Mouse (Mus musculus) lung, postnatal 0 days (tissue): ENCODE results near the gene Arhgef11. TPM values are rescaled to one million over a fixed set of nuclear protein-coding genes. Genes with fewer than 3 reads are reported as not detected.

Experiments used
- ATAC-seq: fragments of 200-750 bp; cut with Nextera tagmentation; 2 replicates; pipeline ENCODE4 v1.8.0; 2017; ENCODE audit warnings: moderate library complexity
- DNase-seq: peaks from one replicate; pipeline ENCODE4 v3.0.0-alpha.2; 2016; ENCODE audit warnings: low spot score
- H3K27ac ChIP-seq: fragments of 300-500 bp; sonication (generic); 2 replicates; pipeline ENCODE4 v1.5.1; 2014; ENCODE audit warnings: antibody characterized with exemption, mild to moderate bottlenecking, low read length, mixed read lengths
- H3K27me3 ChIP-seq: fragments of 300-500 bp; sonication (generic); replicated peaks from 2 replicates; pipeline ENCODE4 v1.6.1; 2014; ENCODE audit warnings: low read length, mixed read lengths; ENCODE audit not compliant: insufficient read depth
- H3K36me3 ChIP-seq: fragments of 300-500 bp; sonication (generic); 2 replicates; pipeline ENCODE4 v1.6.1; 2014; ENCODE audit warnings: low read length, mixed read lengths; ENCODE audit not compliant: insufficient read depth
- H3K4me1 ChIP-seq: fragments of 300-500 bp; sonication (generic); 2 replicates; pipeline ENCODE4 v1.6.1; 2014; ENCODE audit warnings: antibody characterized with exemption, low read depth, low read length, mixed read lengths; ENCODE audit not compliant: insufficient read depth
- H3K4me2 ChIP-seq: fragments of 300-500 bp; sonication (generic); replicated peaks from 2 replicates; pipeline ENCODE4 v1.6.1; 2014; ENCODE audit warnings: low read depth, mild to moderate bottlenecking, low read length, moderate library complexity, mixed read lengths
- H3K4me3 ChIP-seq: fragments of 300-500 bp; sonication (generic); 2 replicates; pipeline ENCODE4 v1.5.1; 2014; ENCODE audit warnings: low read depth, low read length
- H3K9ac ChIP-seq: fragments of 300-500 bp; sonication (generic); replicated peaks from 2 replicates; pipeline ENCODE4 v1.6.1; 2014; ENCODE audit warnings: low read depth, mild to moderate bottlenecking
- H3K9me3 ChIP-seq: fragments of 300-500 bp; sonication (generic); 2 replicates; pipeline ENCODE4 v1.6.1; 2016; ENCODE audit warnings: low read length, mixed read lengths
- CTCF ChIP-seq: IDR thresholded peaks from 2 replicates; pipeline ENCODE4 v1.5.1; 2016; ENCODE audit warnings: antibody characterized with exemption, mild to moderate bottlenecking
- EP300 ChIP-seq: IDR thresholded peaks from 2 replicates; pipeline ENCODE4 v1.6.1; 2016; ENCODE audit warnings: antibody characterized with exemption, mild to moderate bottlenecking, control low read depth
- WGBS: fragments of 180-500 bp; shearing (Covaris S2); extraction: QIAGEN DNeasy Blood & Tissue Kit; methylation state at CpG from one replicate; pipeline ENCODE4 v1.1.7; 2014; 5-methylcytosine and 5-hydroxymethylcytosine counted together
- polyA plus RNA-seq: library from polyadenylated mRNA; unstranded; fragments of >200 nt; fragmentation: Nextera tagmentation; extraction: Ambion mirVana; gene quantifications from 2 replicates; pipeline ENCODE4 v1.2.1, GENCODE M21; 2015

Arhgef11 gene
- polyA plus RNA-seq, 1 experiment from 2014 or later: 9.8 TPM

GRCm38 (mm10) chr3:87616354-87616753 is 1.0 kb upstream of the Arhgef11 start:
- DNase-seq: peak; percentile 70
- peak overlapping the region; percentile 93 for H3K27ac ChIP-seq
- peak; percentile 43 for ATAC-seq
- no peaks in the 10 kb centered on the region for H3K36me3 ChIP-seq
- no peaks in the 10 kb centered on the region for H3K27me3 ChIP-seq
- H3K4me3 ChIP-seq: peak overlapping the region; percentile 73; the same call in 1 of the 2 replicates
- no peak overlapping the region for H3K9ac ChIP-seq
- H3K4me2 ChIP-seq: peak overlapping the region; percentile 71; the same call in 1 of the 2 replicates
- WGBS: 50% methylated on average over 4 of the region's 4 CpGs
- H3K9me3 ChIP-seq: no peaks in the 10 kb centered on the region
- H3K4me1 ChIP-seq: peaks cover 27% of the 10 kb centered on the region
- no peak for TF ChIP-seq EP300
- peak; percentile 23 for TF ChIP-seq CTCF

GRCm38 (mm10) chr3:87617811-87618130 is 412 bp downstream of the Arhgef11 start:
- DNase-seq (no peak), ATAC-seq (no peak)
- Histone ChIP-seq H3K27me3 (no peaks in the 10 kb centered on the region), H3K36me3 (no peaks in the 10 kb centered on the region), H3K4me1 (peaks cover 27% of the 10 kb centered on the region), H3K4me3 (peak overlapping the region; percentile 73), H3K9me3 (no peaks in the 10 kb centered on the region), H3K9ac (peak overlapping the region; percentile 91), H3K4me2 (peak overlapping the region; percentile 71), H3K27ac (peak overlapping the region; percentile 93)
- TF ChIP-seq CTCF (no peak), EP300 (no peak)
- 2% methylated on average over 6 of the region's 6 CpGs for WGBS

- peak overlapping the region; percentile 93 for H3K27ac ChIP-seq
- no peak for TF ChIP-seq CTCF
- no peak for TF ChIP-seq EP300
- WGBS: 0% methylated on average over 3 of the region's 3 CpGs
These were observed 881 bp downstream of the Arhgef11 start for GRCm38 (mm10) chr3:87618240-87618639.

DNA sequence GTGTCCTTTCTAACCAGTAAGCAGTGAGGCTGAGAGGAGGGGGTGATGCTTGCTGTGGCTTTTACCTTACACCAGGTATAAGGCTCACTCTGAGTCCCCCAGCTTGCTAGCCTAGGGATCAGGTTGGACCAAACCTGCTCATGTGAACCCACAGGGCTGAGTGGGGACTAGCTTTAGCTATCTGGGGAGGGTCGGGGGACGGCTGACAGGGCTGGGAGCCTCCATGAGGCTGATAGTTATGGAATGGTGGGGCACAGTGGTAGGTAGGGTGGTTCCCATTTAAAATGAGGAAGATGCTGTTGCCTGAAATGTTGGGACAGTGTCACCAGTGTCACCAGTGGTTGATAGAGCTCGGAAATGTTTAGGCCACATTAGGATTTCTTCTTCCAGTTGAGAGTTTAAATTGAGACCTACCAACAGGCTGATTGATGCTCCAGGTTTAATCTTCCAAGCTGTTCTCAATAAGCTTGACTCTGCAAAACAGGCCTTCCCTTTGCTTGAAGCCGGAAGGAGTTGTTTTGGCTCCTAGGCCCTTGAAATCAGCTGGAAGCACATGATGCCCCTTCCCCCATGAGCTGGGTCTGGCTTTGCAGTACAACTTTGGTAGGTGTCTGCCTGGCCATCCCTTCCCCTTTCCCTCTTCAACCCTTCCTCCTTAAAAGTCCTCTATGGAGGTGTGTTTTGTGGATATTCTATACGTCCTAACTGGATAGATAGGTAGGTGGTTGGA is 1.8 kb downstream of the Arhgef11 start:
- ATAC-seq (no peak), DNase-seq (no peak)
- Histone ChIP-seq H3K9ac (peak overlapping the region; percentile 91), H3K36me3 (no peaks in the 10 kb centered on the region), H3K27me3 (no peaks in the 10 kb centered on the region), H3K4me3 (peak overlapping the region; percentile 73), H3K4me2 (peak overlapping the region; percentile 71), H3K9me3 (no peaks in the 10 kb centered on the region), H3K27ac (no peak overlapping the region), H3K4me1 (peaks cover 27% of the 10 kb centered on the region)
- WGBS: 16% methylated on average over 5 of the region's 5 CpGs
- TF ChIP-seq CTCF: no peak
- TF ChIP-seq EP300: no peak

More at GRCm38 (mm10) chr3:87618240-87618639, 881 bp downstream of the Arhgef11 start:
- no peaks in the 10 kb centered on the region for H3K9me3 ChIP-seq
- peak overlapping the region; percentile 71 for H3K4me2 ChIP-seq
- H3K9ac ChIP-seq: peak overlapping the region; percentile 91
- no peak for ATAC-seq
- peaks cover 27% of the 10 kb centered on the region for H3K4me1 ChIP-seq
- H3K27me3 ChIP-seq: no peaks in the 10 kb centered on the region
- H3K36me3 ChIP-seq: no peaks in the 10 kb centered on the region
- DNase-seq: no peak
- H3K4me3 ChIP-seq: peak overlapping the region; percentile 73

- Histone ChIP-seq H3K27ac (no peak overlapping the region), H3K9me3 (no peaks in the 10 kb centered on the region), H3K4me2 (peak overlapping the region; percentile 71), H3K9ac (no peak overlapping the region), H3K36me3 (no peaks in the 10 kb centered on the region), H3K4me1 (peaks cover 27% of the 10 kb centered on the region), H3K4me3 (peak overlapping the region; percentile 73), H3K27me3 (no peaks in the 10 kb centered on the region)
- 30% methylated on average over 7 of the region's 7 CpGs for WGBS
- DNase-seq (no peak), ATAC-seq (no peak)
- TF ChIP-seq EP300: no peak
- no peak for TF ChIP-seq CTCF
These were observed 3.0 kb downstream of the Arhgef11 start for GRCm38 (mm10) chr3:87620218-87620891.

DNA sequence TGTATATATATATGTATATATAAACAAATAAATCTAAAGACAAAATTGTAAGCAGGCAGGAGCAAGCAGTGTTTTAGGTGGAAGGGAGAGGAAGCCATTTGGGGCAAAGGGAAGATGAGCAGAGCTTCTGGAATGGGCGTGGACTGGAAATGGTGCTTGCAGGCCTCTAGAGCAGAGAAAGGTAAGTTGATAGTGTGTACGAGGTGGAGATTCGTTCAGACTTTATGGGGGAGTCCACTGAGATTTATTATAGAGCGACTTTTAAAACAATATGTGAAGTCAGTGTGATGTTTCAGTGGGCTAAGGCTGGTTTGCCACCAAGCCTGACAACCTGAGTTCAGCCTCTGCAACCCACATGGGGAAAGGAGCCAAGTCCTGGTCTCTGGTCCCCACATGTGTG is 7.5 kb downstream of the Arhgef11 start:
- Histone ChIP-seq H3K4me2 (no peak overlapping the region), H3K27me3 (no peaks in the 10 kb centered on the region), H3K27ac (no peak overlapping the region), H3K4me3 (no peak overlapping the region), H3K9me3 (no peaks in the 10 kb centered on the region), H3K36me3 (no peaks in the 10 kb centered on the region), H3K4me1 (peaks cover 14% of the 10 kb centered on the region), H3K9ac (no peak overlapping the region)
- no peak for TF ChIP-seq EP300
- 87% methylated on average over 4 of the region's 4 CpGs for WGBS
- DNase-seq: no peak
- ATAC-seq: no peak
